Mouse (Mus musculus) forebrain, postnatal 0 days (tissue): ENCODE measurements around the gene Hoxd3. TPM values are rescaled to one million over a fixed set of nuclear protein-coding genes. Genes with fewer than 3 reads are reported as not detected.

ENCODE experiments used
- ATAC-seq: fragments of 200-750 bp; cut with Nextera tagmentation; 2 replicates; pipeline ENCODE4 v1.8.0; 2017; ENCODE audit warnings: mild to moderate bottlenecking, moderate library complexity
- DNase-seq: peaks from one replicate; pipeline ENCODE4 v3.0.0-alpha.2; 2015
- H3K27ac ChIP-seq: fragments of 300-500 bp; sonication (generic); 2 replicates; pipeline ENCODE4 v1.5.1; 2014; ENCODE audit warnings: low read depth, mild to moderate bottlenecking, antibody characterized with exemption, low read length, moderate library complexity, mixed read lengths
- H3K27me3 ChIP-seq: fragments of 300-500 bp; sonication (generic); 2 replicates; pipeline ENCODE4 v1.6.1; 2014; ENCODE audit warnings: mild to moderate bottlenecking, low read length, mixed read lengths; ENCODE audit not compliant: insufficient read depth
- H3K36me3 ChIP-seq: fragments of 300-500 bp; sonication (generic); 2 replicates; pipeline ENCODE4 v1.6.1; 2014; ENCODE audit warnings: mild to moderate bottlenecking, moderate library complexity; ENCODE audit not compliant: insufficient read depth
- H3K4me1 ChIP-seq: fragments of 300-500 bp; sonication (generic); 2 replicates; pipeline ENCODE4 v1.6.1; 2014; ENCODE audit warnings: antibody characterized with exemption; ENCODE audit not compliant: insufficient read depth
- H3K4me2 ChIP-seq: fragments of 300-500 bp; sonication (generic); 2 replicates; pipeline ENCODE4 v1.6.1; 2014; ENCODE audit warnings: low read depth, mild to moderate bottlenecking, moderate library complexity
- H3K4me3 ChIP-seq: fragments of 300-500 bp; sonication (generic); 2 replicates; pipeline ENCODE4 v1.5.1; 2014; ENCODE audit warnings: low read depth, low read length, mixed read lengths
- H3K9ac ChIP-seq: fragments of 300-500 bp; sonication (generic); 2 replicates; pipeline ENCODE4 v1.6.1; 2014; ENCODE audit warnings: mild to moderate bottlenecking
- H3K9me3 ChIP-seq: fragments of 300-500 bp; sonication (generic); 2 replicates; pipeline ENCODE4 v1.6.1; 2016; ENCODE audit warnings: low read length
- CTCF ChIP-seq: sonication (generic); IDR thresholded peaks from 2 replicates; pipeline ENCODE4 v1.5.1; 2016; ENCODE audit warnings: antibody characterized with exemption, control low read depth, low read depth
- WGBS: fragments of 180-500 bp; shearing (Covaris S2); extraction: QIAGEN DNeasy Blood & Tissue Kit; methylation state at CpG from one replicate; pipeline ENCODE4 v1.1.7; 2014; 5-methylcytosine and 5-hydroxymethylcytosine counted together
- polyA plus RNA-seq: library from polyadenylated mRNA; unstranded; fragments of >200 nt; fragmentation: Nextera tagmentation; extraction: Ambion mirVana; gene quantifications from 2 replicates; pipeline ENCODE4 v1.2.1, GENCODE M21; 2015
- total RNA-seq: library from RNA; depleted of rRNA; stranded (reverse); fragments of >200 nt; gene quantifications from 2 replicates; pipeline ENCODE4 v1.2.3, GENCODE M21; 2014

Gene Hoxd3
- total and polyA plus RNA-seq, 2 experiments from 2014 or later = not detected

DNA sequence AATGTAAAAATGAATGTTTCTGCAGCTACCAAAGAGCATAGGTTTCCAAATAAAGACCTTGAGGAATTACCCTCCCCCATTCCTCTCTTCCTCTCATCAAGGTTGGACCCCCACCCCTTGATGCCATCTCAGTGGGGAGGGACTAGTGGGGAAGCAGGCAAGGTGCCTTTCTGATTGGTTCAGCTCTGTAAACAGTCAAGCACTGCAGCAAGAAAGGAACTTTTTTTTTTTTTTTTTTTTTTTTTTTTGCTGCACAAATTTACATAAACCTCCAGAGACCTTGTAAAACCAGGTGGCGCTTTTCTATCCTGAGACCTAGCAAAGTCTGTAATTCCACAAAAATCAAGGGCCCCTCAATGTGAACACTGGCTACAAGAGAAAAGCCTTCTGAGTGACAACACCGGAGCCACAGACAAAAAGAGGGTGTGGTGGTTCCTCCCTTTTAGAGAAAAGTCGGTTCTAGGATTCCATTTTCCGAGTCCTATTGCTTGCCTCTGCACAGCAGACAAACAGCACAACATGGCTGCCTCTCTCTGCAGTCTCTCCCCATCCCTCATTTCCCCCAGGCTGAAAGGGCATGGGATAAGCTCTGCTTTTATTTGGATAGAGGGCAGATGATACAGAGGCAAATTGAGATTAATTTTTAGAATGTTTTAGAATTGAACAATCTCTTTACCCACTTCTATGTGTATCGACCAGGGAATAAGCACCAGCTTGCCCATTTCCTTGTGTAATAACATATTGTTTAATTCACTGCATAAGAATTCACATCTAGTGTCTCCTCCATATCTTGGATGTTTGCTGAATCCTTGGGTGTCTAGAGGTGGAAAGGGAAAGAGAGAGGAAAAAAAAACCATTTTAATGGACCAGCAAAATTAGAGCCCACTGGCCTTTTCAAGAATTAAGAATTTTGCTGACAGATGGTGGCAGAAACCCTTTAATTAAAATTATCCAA, 2.0 kb upstream of the Hoxd3 start:
- TF ChIP-seq CTCF = no peak
- no peak for ATAC-seq
- Histone ChIP-seq H3K4me1 (no peaks in the 10 kb centered on the region), H3K27me3 (peaks cover 83% of the 10 kb centered on the region), H3K27ac (no peak overlapping the region), H3K4me3 (no peak overlapping the region), H3K9me3 (no peaks in the 10 kb centered on the region), H3K4me2 (no peak overlapping the region), H3K36me3 (no peaks in the 10 kb centered on the region), H3K9ac (no peak overlapping the region)
- DNase-seq = no peak
- WGBS = 4% methylated on average over 5 of the region's 5 CpGs

DNA sequence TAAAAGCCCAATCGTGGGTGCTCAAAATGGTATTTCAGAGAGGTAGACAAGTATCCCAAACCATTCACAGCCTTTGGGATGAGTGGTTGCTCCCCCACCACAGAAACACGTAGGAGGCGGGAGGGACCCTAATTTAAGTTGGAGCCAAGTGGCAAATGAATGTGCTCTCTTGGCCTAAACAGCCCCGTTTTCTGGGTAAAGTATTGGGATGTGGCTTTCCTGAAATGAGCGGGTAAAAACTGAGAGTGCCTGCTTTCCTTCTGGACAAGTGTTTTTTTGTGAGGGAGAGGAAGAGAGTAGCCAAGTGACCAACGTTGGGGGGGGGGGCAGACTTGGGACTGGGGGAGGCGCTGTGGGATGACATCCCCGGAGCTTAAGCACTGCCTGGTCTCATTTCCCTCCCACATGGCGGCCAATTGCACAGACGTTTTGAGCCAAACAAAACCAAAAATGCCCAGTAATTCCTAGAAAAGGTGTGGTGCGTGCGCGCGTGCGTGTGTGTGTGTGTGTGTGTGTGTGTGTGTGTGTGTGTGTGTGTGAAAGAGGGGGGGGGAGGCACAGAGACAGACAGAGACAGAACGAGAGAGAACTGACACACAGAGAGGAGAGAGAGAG, 691 bp upstream of the Hoxd3 start:
- H3K9me3 ChIP-seq = no peaks in the 10 kb centered on the region

DNA sequence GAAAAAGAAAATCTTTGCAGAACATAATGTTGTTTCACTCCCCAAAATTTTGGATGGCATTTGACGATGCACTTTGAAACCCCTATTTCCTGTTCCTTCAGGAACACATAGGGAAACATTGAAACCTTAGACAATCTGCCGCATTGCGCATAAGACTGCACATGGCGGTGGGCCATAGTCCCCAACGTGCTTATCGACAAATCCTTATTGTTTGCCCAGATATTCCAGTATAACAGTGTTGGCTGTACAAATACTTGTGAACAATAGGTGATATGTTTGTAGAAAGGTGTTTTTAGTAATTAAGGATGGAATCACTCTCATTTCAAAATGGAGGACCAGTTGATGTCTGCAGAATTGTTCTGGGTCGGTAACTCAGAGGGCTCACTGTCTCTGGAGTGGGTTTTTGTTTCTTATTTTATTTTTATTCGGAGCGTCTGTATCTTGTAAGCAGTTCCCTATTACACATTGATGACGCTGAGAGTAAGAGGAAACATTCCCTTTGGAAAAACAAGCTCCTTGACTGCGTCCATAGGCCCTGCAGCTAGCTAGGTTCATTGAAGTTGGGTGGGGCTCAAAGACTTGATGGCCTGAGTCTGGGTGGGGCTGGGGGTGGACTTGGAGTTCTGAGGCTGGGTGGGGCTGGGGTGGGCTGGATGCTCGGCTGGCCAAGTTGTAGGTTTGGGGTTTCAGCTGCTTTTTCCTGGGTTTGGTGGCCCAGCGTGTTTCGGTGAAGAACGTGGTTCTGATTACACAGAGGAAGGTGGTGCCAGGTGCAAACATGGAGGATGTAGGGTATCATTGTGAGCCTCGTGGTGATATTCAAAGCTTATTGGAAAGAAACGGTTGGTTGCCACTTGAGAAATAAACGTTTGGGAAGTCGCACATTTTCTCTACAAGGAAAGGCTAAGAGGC, 1.8 kb downstream of the Hoxd3 start:
- no peak overlapping the region for H3K27ac ChIP-seq
- H3K4me1 ChIP-seq = no peaks in the 10 kb centered on the region
- DNase-seq = no peak

More for the DNA sequence above, 691 bp upstream of the Hoxd3 start:
- Histone ChIP-seq H3K4me3 (no peak overlapping the region), H3K4me2 (no peak overlapping the region), H3K27me3 (peaks cover 88% of the 10 kb centered on the region), H3K9ac (no peak overlapping the region), H3K36me3 (no peaks in the 10 kb centered on the region), H3K4me1 (no peaks in the 10 kb centered on the region), H3K27ac (no peak overlapping the region)
- TF ChIP-seq CTCF = no peak
- DNase-seq (no peak), ATAC-seq (no peak)
- WGBS = 1% methylated on average over 16 of the region's 16 CpGs

GRCm38 (mm10) chr2:74714156-74714789, 2.5 kb downstream of the Hoxd3 start:
- no peak overlapping the region for H3K4me3 ChIP-seq

More for the DNA sequence above, 1.8 kb downstream of the Hoxd3 start:
- TF ChIP-seq CTCF = no peak
- no peak overlapping the region for H3K9ac ChIP-seq
- ATAC-seq = no peak
- no peaks in the 10 kb centered on the region for H3K36me3 ChIP-seq
- H3K9me3 ChIP-seq = no peaks in the 10 kb centered on the region
- peaks cover 89% of the 10 kb centered on the region for H3K27me3 ChIP-seq
- no peak overlapping the region for H3K4me2 ChIP-seq
- 4% methylated on average over 19 of the region's 19 CpGs for WGBS
- no peak overlapping the region for H3K4me3 ChIP-seq

GRCm38 (mm10) chr2:74714881-74715280, 3.2 kb downstream of the Hoxd3 start:
- H3K4me2 ChIP-seq = no peak overlapping the region
- H3K4me3 ChIP-seq = no peak overlapping the region
- no peak overlapping the region for H3K9ac ChIP-seq
- under 1% methylated on average over 14 of the region's 14 CpGs for WGBS
- ATAC-seq (no peak), DNase-seq (no peak)
- H3K36me3 ChIP-seq = no peaks in the 10 kb centered on the region
- H3K27ac ChIP-seq = no peak overlapping the region
- H3K27me3 ChIP-seq = peaks cover 89% of the 10 kb centered on the region
- H3K9me3 ChIP-seq = no peaks in the 10 kb centered on the region
- TF ChIP-seq CTCF = no peak
- H3K4me1 ChIP-seq = no peaks in the 10 kb centered on the region

More at GRCm38 (mm10) chr2:74714156-74714789, 2.5 kb downstream of the Hoxd3 start:
- DNase-seq (no peak), ATAC-seq (no peak)
- Histone ChIP-seq H3K27ac (no peak overlapping the region), H3K4me1 (no peaks in the 10 kb centered on the region), H3K27me3 (peaks cover 89% of the 10 kb centered on the region), H3K4me2 (no peak overlapping the region), H3K9me3 (no peaks in the 10 kb centered on the region), H3K36me3 (no peaks in the 10 kb centered on the region), H3K9ac (no peak overlapping the region)
- 4% methylated on average over 18 of the region's 18 CpGs for WGBS
- TF ChIP-seq CTCF = no peak
